Mouse (Mus musculus): Measurements from ENCODE around the gene Gm14322.
"Not testable (repeated sequence)": the region's sequence is repeated elsewhere in the genome, so short reads cannot be mapped to it uniquely, and the experiment has no call there.

Gene Gm14322

GRCm38 (mm10) chr2:177758941-177759558 lies at the start of gene Gm14322:
Gm14322 (plus strand) TSS chr2:177759288.
- DNase-seq (ENCODE audit: low spot score in 2 of 2) = peak; percentile 55 to 76

DNA sequence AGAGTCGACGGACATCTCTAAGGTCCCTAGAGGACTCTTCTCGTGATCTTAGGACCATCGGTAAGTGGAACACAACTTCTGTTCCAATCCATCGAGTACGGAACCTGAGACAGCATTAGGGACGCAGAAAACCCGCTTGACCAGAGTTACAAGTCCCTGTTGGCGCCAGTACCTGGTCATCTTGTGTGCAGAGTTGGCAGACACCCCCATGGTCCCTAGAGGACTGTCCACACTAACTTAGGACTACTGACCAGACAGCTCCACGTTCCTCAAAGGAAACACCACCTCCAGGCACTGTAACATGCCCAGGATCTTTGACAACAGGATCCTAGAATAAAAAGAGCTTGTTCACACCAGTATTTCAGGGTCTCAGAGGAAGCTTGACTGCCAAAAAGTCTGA lies 17.6 kb upstream of the Gm14322 start:
- DNase-seq (ENCODE audit: low spot score in 2 of 2) = not testable (repeated sequence)

GRCm38 (mm10) chr2:177787351-177787750 lies 28.3 kb downstream of the Gm14322 start:
- not testable (repeated sequence) for DNase-seq (ENCODE audit: low spot score in 2 of 2)

GRCm38 (mm10) chr2:177806170-177806569 lies 47.1 kb downstream of the Gm14322 start:
- DNase-seq (ENCODE audit: low spot score in 2 of 2) = not testable (repeated sequence)

All from frontal cortex, postnatal 36 days (tissue).